Mouse (Mus musculus): ENCODE results near the gene Sap18b. TPM values are rescaled to one million over a fixed set of nuclear protein-coding genes. Genes with fewer than 3 reads are reported as not detected.

Gene Sap18b
- polyA plus RNA-seq, 1 experiment: 76.7 TPM

GRCm38 (mm10) chr8:95799891-95800290 is 25.3 kb upstream of the Sap18b start:
- 69% methylated on average over 1 of the region's 1 CpGs for WGBS
- Histone ChIP-seq H3K36me3 (ENCODE audit: control insufficient read depth, insufficient read depth, low read length) (no peaks in the 10 kb centered on the region), H3K4me3 (ENCODE audit: insufficient read depth, low read depth, low read length) (no peak overlapping the region), H3K27ac (ENCODE audit: insufficient read depth, low read depth, low read length) (no peak overlapping the region), H3K27me3 (replicated peaks; ENCODE audit: control insufficient read depth, insufficient read depth, low read length) (no peaks in the 10 kb centered on the region), H3K4me1 (ENCODE audit: control insufficient read depth, insufficient read depth, low read length) (peaks cover 4% of the 10 kb centered on the region; the same call in 1 of the 2 replicates)
- no peak for DNase-seq
- TF ChIP-seq POLR2A (IDR thresholded peaks at IDR 0.05; ENCODE audit: low read depth, low read length): no peak
- TF ChIP-seq CTCF (conservative IDR thresholded peaks at IDR 0.05; ENCODE audit: insufficient read depth, insufficient read length, low read depth, low read length): no peak

GRCm38 (mm10) chr8:95800353-95800752 is 24.8 kb upstream of the Sap18b start:
- H3K27me3 ChIP-seq (replicated peaks; ENCODE audit: control insufficient read depth, insufficient read depth, low read length): no peaks in the 10 kb centered on the region
- no peak overlapping the region for H3K27ac ChIP-seq (ENCODE audit: insufficient read depth, low read depth, low read length)
- DNase-seq: no peak
- H3K4me3 ChIP-seq (ENCODE audit: insufficient read depth, low read depth, low read length): no peak overlapping the region
- H3K4me1 ChIP-seq (ENCODE audit: control insufficient read depth, insufficient read depth, low read length): peaks cover 8% of the 10 kb centered on the region; the same call in 1 of the 2 replicates
- 83% methylated on average over 3 of the region's 3 CpGs for WGBS
- TF ChIP-seq CTCF (conservative IDR thresholded peaks at IDR 0.05; ENCODE audit: insufficient read depth, insufficient read length, low read depth, low read length) (no peak), POLR2A (IDR thresholded peaks at IDR 0.05; ENCODE audit: low read depth, low read length) (no peak)
- no peaks in the 10 kb centered on the region for H3K36me3 ChIP-seq (ENCODE audit: control insufficient read depth, insufficient read depth, low read length)

GRCm38 (mm10) chr8:95801476-95802064 is 23.6 kb upstream of the Sap18b start:
- no peak overlapping the region for H3K4me3 ChIP-seq (ENCODE audit: insufficient read depth, low read depth, low read length)
- no peaks in the 10 kb centered on the region for H3K27me3 ChIP-seq (replicated peaks; ENCODE audit: control insufficient read depth, insufficient read depth, low read length)
- no peak for DNase-seq
- peaks cover 16% of the 10 kb centered on the region for H3K4me1 ChIP-seq (ENCODE audit: control insufficient read depth, insufficient read depth, low read length)
- WGBS: 90% methylated on average over 1 of the region's 1 CpGs
- no peak for TF ChIP-seq CTCF (conservative IDR thresholded peaks at IDR 0.05; ENCODE audit: insufficient read depth, insufficient read length, low read depth, low read length)
- no peak for TF ChIP-seq POLR2A (IDR thresholded peaks at IDR 0.05; ENCODE audit: low read depth, low read length)
- no peak overlapping the region for H3K27ac ChIP-seq (ENCODE audit: insufficient read depth, low read depth, low read length)
- H3K36me3 ChIP-seq (ENCODE audit: control insufficient read depth, insufficient read depth, low read length): no peaks in the 10 kb centered on the region

DNA sequence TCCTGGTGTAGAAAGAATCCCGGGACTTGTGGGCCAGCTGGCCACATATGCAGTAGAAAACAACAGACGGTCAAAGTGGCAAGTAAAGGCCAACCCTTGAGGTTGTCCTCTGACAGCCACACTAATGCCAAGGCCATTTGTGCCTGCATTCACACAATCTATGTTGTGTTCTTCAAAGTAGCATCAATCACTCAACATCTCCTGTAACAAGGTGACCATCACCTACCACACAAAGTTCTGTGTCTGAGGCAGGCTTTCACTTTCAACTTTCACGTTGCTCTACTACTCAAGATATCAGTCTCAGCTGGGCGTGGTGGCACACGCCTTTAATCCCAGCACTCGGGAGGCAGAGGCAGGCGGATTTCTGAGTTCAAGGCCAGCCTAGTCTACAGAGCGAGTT is 22.9 kb upstream of the Sap18b start:
- Histone ChIP-seq H3K27ac (ENCODE audit: insufficient read depth, low read depth, low read length) (no peak overlapping the region), H3K4me1 (ENCODE audit: control insufficient read depth, insufficient read depth, low read length) (peaks cover 16% of the 10 kb centered on the region), H3K27me3 (replicated peaks; ENCODE audit: control insufficient read depth, insufficient read depth, low read length) (no peaks in the 10 kb centered on the region), H3K36me3 (ENCODE audit: control insufficient read depth, insufficient read depth, low read length) (no peaks in the 10 kb centered on the region), H3K4me3 (ENCODE audit: insufficient read depth, low read depth, low read length) (no peak overlapping the region)
- DNase-seq: no peak
- WGBS: 78% methylated on average over 8 of the region's 8 CpGs
- TF ChIP-seq CTCF (conservative IDR thresholded peaks at IDR 0.05; ENCODE audit: insufficient read depth, insufficient read length, low read depth, low read length): no peak

GRCm38 (mm10) chr8:95805482-95805881 is 19.7 kb upstream of the Sap18b start:
- no peak for TF ChIP-seq POLR2A (IDR thresholded peaks at IDR 0.05; ENCODE audit: low read depth, low read length)
- Histone ChIP-seq H3K4me1 (ENCODE audit: control insufficient read depth, insufficient read depth, low read length) (peaks cover 13% of the 10 kb centered on the region), H3K27me3 (replicated peaks; ENCODE audit: control insufficient read depth, insufficient read depth, low read length) (no peaks in the 10 kb centered on the region), H3K4me3 (ENCODE audit: insufficient read depth, low read depth, low read length) (no peak overlapping the region), H3K36me3 (ENCODE audit: control insufficient read depth, insufficient read depth, low read length) (no peaks in the 10 kb centered on the region), H3K27ac (ENCODE audit: insufficient read depth, low read depth, low read length) (no peak overlapping the region)
- no peak for DNase-seq
- WGBS: 30% methylated on average over 2 of the region's 2 CpGs

DNA sequence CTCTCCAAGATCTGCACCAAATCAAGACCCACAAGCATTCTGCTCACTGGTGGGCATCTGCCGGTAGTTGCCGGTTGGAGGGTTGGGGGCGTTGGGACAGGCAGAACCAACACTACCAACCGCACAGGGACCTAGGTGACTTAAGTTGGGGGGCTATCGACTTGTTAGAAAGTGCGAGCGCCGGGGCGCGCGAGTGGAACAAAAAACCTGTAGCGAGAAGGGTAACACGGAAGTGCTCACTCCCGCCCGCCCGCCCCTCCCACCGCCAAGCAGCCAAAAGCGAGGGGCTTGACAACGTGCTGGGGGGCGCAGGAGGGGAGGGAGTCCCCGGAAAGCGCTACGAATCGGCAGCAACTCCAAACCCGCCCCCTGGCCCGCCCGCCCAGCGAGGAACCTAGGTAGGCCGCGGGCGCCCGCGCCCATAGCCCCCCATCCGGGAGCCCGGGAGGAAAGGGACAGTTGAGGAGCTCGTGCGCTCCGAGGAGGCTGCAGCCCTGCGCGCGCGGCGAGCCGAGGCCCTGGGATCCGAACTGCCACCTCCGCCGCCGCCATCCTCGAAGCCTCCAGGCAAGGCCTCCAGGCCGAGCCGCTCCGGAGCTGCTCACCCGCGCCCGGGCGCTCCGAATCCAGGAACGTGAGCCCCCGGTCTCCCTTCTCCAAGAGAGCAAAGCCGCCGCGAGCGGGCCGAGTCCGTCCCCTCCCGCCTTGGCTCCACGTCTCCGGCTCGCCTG is 18.5 kb upstream of the Sap18b start:
- no peak for DNase-seq
- TF ChIP-seq POLR2A (IDR thresholded peaks at IDR 0.05; ENCODE audit: low read depth, low read length): no peak
- no peak for TF ChIP-seq CTCF (conservative IDR thresholded peaks at IDR 0.05; ENCODE audit: insufficient read depth, insufficient read length, low read depth, low read length)
- under 1% methylated on average over 69 of the region's 69 CpGs for WGBS
- Histone ChIP-seq H3K4me3 (ENCODE audit: insufficient read depth, low read depth, low read length) (peak overlapping the region; percentile 95), H3K27me3 (replicated peaks; ENCODE audit: control insufficient read depth, insufficient read depth, low read length) (no peaks in the 10 kb centered on the region), H3K27ac (ENCODE audit: insufficient read depth, low read depth, low read length) (peak overlapping the region; percentile 82), H3K36me3 (ENCODE audit: control insufficient read depth, insufficient read depth, low read length) (no peaks in the 10 kb centered on the region), H3K4me1 (ENCODE audit: control insufficient read depth, insufficient read depth, low read length) (peaks cover 13% of the 10 kb centered on the region)

DNA sequence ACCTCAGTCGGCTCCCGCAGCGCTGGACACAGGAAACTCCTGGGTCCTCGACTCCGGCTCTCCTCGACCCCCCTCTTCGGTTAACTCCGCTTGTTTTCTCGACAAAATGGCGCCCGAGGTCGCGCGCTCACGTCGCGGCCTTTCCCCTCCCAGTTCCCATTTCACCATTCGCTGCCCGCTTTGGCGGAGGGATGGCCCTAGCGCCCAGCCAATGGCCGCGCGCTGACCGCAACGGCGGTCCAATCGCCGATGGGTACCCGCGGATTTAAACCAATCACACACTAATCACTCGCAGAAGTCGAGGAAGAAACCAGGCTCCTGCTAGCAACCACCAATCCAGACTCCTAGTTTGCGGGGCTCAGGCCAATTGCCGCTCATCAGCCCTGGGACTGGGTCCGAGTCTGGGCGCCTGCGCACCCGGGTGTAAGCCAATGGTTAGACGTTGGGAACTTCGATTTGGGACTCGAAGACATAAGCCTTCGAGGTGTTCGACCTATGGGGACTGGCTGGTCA is 17.8 kb upstream of the Sap18b start, which contains the start of gene Cnot1:
TSS of gene Cnot1 (minus strand) at position 134 of the 513 bp plus-strand sequence.
- WGBS: under 1% methylated on average over 44 of the region's 44 CpGs

More for the DNA sequence above, 17.8 kb upstream of the Sap18b start, which contains the start of gene Cnot1:
- peak; percentile 99 for DNase-seq
- Histone ChIP-seq H3K4me1 (ENCODE audit: control insufficient read depth, insufficient read depth, low read length) (peaks cover 13% of the 10 kb centered on the region), H3K27me3 (replicated peaks; ENCODE audit: control insufficient read depth, insufficient read depth, low read length) (no peaks in the 10 kb centered on the region), H3K4me3 (ENCODE audit: insufficient read depth, low read depth, low read length) (peak within 1 kb of the TSS; percentile 95), H3K36me3 (ENCODE audit: control insufficient read depth, insufficient read depth, low read length) (no peaks in the 10 kb centered on the region), H3K27ac (ENCODE audit: insufficient read depth, low read depth, low read length) (peak within 1 kb of the TSS; percentile 92)
- TF ChIP-seq POLR2A (IDR thresholded peaks at IDR 0.05; ENCODE audit: low read depth, low read length) (no peak), CTCF (conservative IDR thresholded peaks at IDR 0.05; ENCODE audit: insufficient read depth, insufficient read length, low read depth, low read length) (no peak)

Measured in kidney, adult 2 months (tissue).